Mouse (Mus musculus): ENCODE data around the gene Cabp4. TPM values are rescaled to one million over a fixed set of nuclear protein-coding genes. Genes with fewer than 3 reads are reported as not detected.
"Not testable (repeated sequence)": the region's sequence is repeated elsewhere in the genome, so short reads cannot be mapped to it uniquely, and the experiment has no call there.

The Cabp4 gene
- total RNA-seq, 2 experiments from 2014 or later = not detected

DNA sequence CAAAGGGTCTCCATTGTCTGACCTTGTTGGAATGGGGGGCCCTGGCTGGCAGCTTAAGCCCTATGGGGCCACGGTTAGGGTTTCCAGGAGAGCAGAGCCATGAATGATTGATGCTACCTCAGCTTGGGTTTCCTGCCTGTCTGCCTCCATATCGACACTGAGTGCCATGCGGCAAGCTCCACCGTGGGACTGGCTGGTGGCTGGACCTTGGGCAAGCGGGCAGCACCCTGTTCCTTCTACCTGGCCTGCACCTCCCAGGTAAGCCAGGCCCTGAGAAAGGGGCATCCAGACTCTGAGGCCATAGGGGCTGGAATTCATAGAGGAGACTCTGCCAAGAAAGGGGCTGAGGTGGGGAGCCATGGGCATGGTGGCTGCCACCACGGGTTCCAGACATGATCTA lies 3.7 kb downstream of the Cabp4 start:
- TF ChIP-seq CTCF (IDR thresholded peaks at IDR 0.05) = no peak
- Histone ChIP-seq H3K27ac (no peak overlapping the region), H3K4me3 (no peak overlapping the region)
- DNase-seq = no peak
- intact Hi-C loops (cut with DNase I) = no loop called here

DNA sequence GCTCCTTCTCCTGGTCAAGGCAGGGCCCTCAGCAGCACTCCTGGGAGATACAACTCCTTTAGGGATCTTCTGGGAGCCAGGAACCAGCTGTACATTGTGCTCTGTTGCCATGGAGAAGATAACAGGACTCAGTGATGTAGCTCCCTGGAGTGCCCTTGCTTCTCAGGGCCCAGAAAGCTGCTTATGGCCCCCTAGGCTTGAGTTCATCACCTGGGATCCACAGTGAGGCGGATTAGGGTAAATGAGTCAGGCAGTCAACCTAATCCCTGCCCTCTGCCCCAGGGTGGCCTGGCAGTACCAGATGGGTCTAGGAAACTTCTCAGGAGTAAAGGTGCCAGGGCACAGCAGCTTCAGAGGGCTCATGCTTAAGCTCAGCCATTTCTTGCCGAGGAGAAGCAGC lies 4.4 kb downstream of the Cabp4 start, which contains the start of gene Gpr152:
Gene Gpr152 (plus strand): TSS at position 342 of the 400 bp plus-strand sequence.
- no peak within 1 kb of the TSS for H3K4me3 ChIP-seq
- no peak within 1 kb of the TSS for H3K27ac ChIP-seq
- DNase-seq = no peak
- TF ChIP-seq CTCF (IDR thresholded peaks at IDR 0.05) = no peak
- intact Hi-C loops (cut with DNase I) = no loop called here

DNA sequence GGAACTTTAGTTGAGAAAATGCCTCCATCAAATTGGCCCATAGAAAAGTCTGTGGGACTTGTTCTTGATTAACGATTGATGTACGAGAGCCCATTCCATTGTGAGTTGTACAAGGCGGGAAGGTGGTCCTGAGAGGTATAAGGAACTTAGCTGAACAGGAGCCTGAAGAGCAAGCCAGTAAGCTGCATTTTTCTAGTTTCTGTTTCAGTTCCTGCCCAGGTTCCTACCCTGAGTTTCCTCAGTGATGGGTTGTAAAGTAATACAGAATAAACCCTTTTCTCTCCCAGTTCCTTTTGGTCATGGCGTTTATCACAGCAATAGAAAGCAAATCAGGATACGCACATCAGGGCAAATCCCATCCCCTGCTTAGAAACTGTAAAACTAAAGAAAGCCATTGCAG lies 5.9 kb downstream of the Cabp4 start:
- DNase-seq = no peak
- H3K4me3 ChIP-seq = no peak overlapping the region
- intact Hi-C loops (cut with DNase I) = no loop called here
- no peak for TF ChIP-seq CTCF (IDR thresholded peaks at IDR 0.05)
- H3K27ac ChIP-seq = no peak overlapping the region

DNA sequence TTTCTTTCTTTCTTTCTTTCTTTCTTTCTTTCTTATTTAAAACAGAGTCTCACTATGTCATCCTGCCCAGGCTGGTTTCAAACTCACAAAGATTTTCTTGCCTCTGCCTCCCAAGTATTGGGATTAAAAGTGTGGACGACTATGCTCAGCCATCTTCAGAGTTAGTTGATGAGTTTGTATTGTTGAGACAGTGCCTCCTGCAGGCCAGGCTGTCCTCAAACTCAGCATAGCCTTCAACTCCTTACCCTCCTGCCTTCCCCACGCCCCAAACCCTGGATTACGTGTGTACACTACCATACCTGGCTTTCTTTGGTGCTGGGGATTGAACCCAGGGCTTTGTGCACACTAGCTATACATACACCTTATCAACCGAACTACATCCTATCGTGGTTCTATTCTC lies 7.4 kb downstream of the Cabp4 start:
- DNase-seq = no peak
- intact Hi-C loops (cut with DNase I) = no loop called here
- H3K4me3 ChIP-seq = no peak overlapping the region
- H3K27ac ChIP-seq = no peak overlapping the region
- TF ChIP-seq CTCF (IDR thresholded peaks at IDR 0.05) = no peak

DNA sequence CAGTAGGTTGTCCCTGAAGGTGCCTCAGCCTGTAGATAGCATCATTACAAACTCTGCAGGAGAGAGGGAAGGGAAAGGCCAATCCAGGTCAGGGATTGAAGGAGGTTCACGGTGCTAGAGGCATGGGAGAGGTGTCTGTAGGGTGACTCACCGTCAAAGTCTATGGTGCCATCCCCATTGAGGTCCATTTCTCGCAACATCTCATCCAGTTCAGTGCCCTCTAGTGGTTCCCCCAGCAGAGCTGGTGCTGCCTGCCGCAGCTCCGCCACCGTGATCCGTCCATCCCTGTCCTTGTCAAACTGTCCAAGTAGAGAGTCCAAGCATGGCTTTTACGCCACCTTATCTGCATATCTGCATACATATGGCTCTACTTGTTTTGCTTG lies 7.9 kb downstream of the Cabp4 start:
- H3K4me3 ChIP-seq; intact Hi-C loops (cut with DNase I); DNase-seq; H3K27ac ChIP-seq: not testable (repeated sequence)
- peak; percentile 53 for TF ChIP-seq CTCF (IDR thresholded peaks at IDR 0.05)

DNA sequence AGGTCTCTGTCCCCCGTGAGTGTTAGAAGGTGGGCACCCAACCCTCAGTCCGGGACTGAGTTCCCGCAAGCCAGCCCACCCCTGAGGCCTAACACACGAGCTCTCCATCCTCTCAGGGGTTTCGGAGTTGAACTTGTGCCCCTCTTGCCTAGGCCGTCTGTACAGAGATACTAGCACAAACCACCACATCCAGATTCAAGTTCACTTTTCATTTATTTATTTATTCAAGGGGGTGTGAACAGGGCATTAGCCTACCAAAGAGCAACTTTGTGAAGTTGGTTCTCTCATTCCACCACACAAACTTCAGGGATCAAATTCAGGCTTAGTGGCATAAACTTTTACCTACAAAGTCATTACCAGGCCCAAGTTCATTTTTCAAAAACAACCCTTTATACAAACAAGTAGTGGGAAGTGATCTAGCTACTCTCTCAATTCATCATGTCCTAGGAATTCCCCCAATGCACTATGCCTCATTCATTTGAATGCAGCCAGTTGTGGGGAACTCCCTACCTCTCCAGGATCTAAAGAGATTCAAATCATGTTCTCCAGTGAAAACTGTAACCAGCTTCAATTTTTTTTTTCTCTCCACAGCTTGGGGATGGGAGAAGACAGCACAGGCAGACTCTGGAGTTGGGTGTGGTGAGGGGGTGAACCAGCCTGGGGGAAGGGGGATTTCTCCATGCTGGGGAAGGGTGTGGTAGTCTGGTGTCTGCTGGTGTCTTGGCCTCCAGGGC lies 8.4 kb downstream of the Cabp4 start:
- intact Hi-C loops (cut with DNase I); H3K4me3 ChIP-seq; H3K27ac ChIP-seq; DNase-seq: not testable (repeated sequence)

GRCm38 (mm10) chr19:4134354-4134753 lies 9.5 kb downstream of the Cabp4 start:
- intact Hi-C loops (cut with DNase I) = no loop called here
- TF ChIP-seq CTCF (IDR thresholded peaks at IDR 0.05) = no peak
- Histone ChIP-seq H3K4me3 (no peak overlapping the region), H3K27ac (no peak overlapping the region)
- no peak for DNase-seq

DNA sequence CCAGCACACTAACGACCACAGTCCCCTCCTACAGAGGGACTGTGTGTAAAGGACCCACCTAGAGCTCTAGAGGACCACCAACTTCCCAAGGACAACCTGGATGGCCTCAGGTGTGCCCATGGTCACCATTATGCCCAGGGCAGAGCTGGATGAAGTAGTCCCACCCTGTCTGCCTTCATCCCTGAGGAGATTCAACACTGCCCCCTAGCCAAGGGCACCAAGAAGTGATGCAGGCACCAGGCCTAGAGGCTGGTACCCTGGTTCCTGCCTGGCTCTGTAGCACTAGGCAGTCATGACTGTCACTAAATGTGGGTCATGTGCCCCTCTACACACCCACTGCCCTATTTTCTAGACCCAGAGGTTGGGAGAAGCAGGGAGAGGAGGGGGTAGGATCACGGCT lies 12.1 kb downstream of the Cabp4 start:
- H3K4me3 ChIP-seq = no peak overlapping the region
- no peak overlapping the region for H3K27ac ChIP-seq
- intact Hi-C loops (cut with DNase I) = no loop called here
- no peak for DNase-seq
- no peak for TF ChIP-seq CTCF (IDR thresholded peaks at IDR 0.05)

DNA sequence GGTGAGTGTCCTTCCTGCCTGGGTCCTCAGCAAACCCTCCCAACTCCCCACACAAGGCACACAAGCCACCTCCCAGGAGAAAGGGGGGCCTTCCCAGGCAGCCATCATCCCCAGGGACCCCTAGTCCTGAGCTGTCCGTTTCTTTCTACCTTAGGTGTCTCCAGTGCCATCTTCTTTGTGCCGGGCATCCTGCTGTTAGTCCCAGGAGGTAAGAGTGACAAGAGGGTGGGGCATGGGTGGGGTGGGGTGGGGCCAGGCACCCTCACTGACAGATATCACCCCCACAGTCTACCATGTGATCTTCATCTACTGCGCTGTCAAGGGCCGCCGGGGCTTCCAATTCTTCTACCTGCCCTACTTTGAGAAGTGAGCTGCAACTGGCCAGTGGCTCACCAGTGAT lies 12.8 kb downstream of the Cabp4 start:
- H3K4me3 ChIP-seq = no peak overlapping the region
- DNase-seq = no peak
- H3K27ac ChIP-seq = no peak overlapping the region
- intact Hi-C loops (cut with DNase I) = no loop called here
- TF ChIP-seq CTCF (IDR thresholded peaks at IDR 0.05) = no peak

- no peak for DNase-seq
- TF ChIP-seq CTCF (IDR thresholded peaks at IDR 0.05) = no peak
- Histone ChIP-seq H3K27ac (peak overlapping the region; percentile 55; the same call in 1 of the 2 replicates), H3K4me3 (no peak overlapping the region)
- intact Hi-C loops (cut with DNase I) = no loop called here
Observed at GRCm38 (mm10) chr19:4130106-4130505, 13.7 kb downstream of the Cabp4 start.

DNA sequence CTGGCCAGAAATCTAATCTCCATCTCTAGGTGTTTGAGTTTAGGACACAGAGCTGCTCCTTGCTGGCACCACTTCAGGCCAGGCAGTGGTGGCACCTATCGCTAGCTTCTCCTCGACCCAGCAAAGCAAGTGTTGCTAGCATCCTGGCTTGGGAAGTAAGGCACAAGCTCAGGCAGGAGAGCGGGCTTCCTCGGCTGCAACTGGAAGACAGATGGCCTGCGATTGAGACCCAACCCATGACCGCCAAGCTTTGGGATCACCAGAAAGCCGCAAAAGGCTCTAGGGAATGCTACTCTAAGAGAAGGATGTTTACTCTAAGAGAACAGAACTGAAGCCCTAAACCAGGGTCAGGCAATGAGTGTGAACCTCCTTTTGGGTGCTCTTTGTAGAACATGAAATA lies 14.4 kb downstream of the Cabp4 start:
- no peak for TF ChIP-seq CTCF (IDR thresholded peaks at IDR 0.05)
- no peak for DNase-seq
- intact Hi-C loops (cut with DNase I) = loop anchor here (5.0 kb wide), 2 partner anchors 33 to 63 kb away; partner anchors contain the start of genes Ppp1ca, Rps6kb2 and Tbc1d10c
- Histone ChIP-seq H3K4me3 (no peak overlapping the region), H3K27ac (peak overlapping the region; percentile 55)

GRCm38 (mm10) chr19:4126759-4127495 lies 16.9 kb downstream of the Cabp4 start:
- TF ChIP-seq CTCF (IDR thresholded peaks at IDR 0.05) = no peak
- Histone ChIP-seq H3K27ac (peak overlapping the region; percentile 93), H3K4me3 (peak overlapping the region; percentile 96)
- intact Hi-C loops (cut with DNase I) = loop anchor here (5.0 kb wide), 2 partner anchors 35 to 65 kb away; partner anchors contain the start of genes Ppp1ca, Rps6kb2 and Tbc1d10c
- DNase-seq = no peak

Data from gastrocnemius, adult 2 months (tissue).